Mouse (Mus musculus): ENCODE data around the gene Rnps1.
"Not testable (repeated sequence)": the region's sequence is repeated elsewhere in the genome, so short reads cannot be mapped to it uniquely, and the experiment has no call there.

- not testable (repeated sequence) for TF ChIP-seq CTCF (IDR thresholded peaks at IDR 0.05; ENCODE audit: borderline replicate concordance, insufficient read depth, low read depth, low read length); POLR2A (IDR thresholded peaks at IDR 0.05; ENCODE audit: borderline replicate concordance, insufficient read depth, low read length)
Measured at GRCm38 (mm10) chr17:24425326-24425725, 11.0 kb downstream of the Rnps1 start.
